Mouse (Mus musculus) ES-Bruce4 (cell line): ENCODE results near the gene Mfsd11.

Experiments
- CTCF ChIP-seq: IDR thresholded peaks from one replicate; pipeline ENCODE4 v1.8.1; 2011; ENCODE audit warnings: low read depth, low read length
- EP300 ChIP-seq: IDR thresholded peaks from 2 replicates; pipeline ENCODE4 v1.6.1; 2011; ENCODE audit warnings: low read depth, low read length; ENCODE audit not compliant: insufficient read depth
- POLR2A ChIP-seq: IDR thresholded peaks from one replicate; pipeline ENCODE4 v1.8.1; 2011; ENCODE audit warnings: low read length; ENCODE audit not compliant: insufficient read depth

- TF ChIP-seq CTCF = no peak
- no peak for TF ChIP-seq POLR2A
- TF ChIP-seq EP300 = no peak
Measured at GRCm38 (mm10) chr11:116814884-116815415, 37.3 kb upstream of the Mfsd11 start.
